Mouse (Mus musculus) olfactory bulb, adult 2 months (tissue): ENCODE data around the gene Dnajc4.

Experiments used
- CTCF ChIP-seq: fragments of 200-500 bp; IDR thresholded peaks from 2 replicates; pipeline ENCODE4 v1.5.1; 2012; ENCODE audit warnings: low read depth, mild to moderate bottlenecking, low read length, moderate library complexity; ENCODE audit not compliant: insufficient read depth
- POLR2A ChIP-seq: fragments of 200-500 bp; IDR thresholded peaks from 2 replicates; pipeline ENCODE4 v1.6.1; 2012; ENCODE audit warnings: mild to moderate bottlenecking, low read depth, low read length, moderate library complexity; ENCODE audit not compliant: insufficient read depth

DNA sequence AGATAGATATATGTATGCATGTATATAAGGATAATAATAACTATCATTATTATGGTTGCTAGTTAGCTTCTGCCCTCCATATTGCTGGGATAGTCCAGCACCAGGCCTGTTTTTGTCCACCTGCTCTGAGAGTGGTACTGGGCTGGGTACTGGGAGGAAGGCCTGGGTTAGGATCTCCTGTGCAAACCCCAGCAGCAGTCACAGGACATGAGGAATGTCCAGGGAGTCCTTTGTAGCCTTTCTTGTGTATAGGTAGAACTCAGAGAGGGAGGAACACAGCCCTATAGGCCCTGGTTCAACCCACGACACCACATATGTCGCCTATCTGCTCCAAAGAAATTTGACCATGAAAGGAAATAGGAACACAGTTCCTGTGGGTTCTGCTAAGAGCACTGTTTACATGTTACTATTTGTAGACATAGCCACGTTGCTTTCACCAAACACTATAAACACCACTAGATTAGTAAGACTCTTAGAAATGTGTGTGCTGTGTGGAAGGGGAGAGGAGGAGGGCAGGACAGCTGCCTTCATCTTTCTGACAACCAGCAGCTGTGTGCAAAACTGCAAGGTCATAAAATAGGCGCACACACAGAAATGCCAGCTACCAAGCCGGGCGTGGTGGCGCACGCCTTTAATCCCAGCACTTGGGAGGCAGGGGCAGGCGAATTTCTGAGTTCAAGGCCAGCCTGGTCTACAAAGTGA is 14.7 kb upstream of the Dnajc4 start:
- TF ChIP-seq CTCF = no peak
- no peak for TF ChIP-seq POLR2A
